8 mouse cellular contexts compared by ENCODE assay signal in the genomic region with DNA sequence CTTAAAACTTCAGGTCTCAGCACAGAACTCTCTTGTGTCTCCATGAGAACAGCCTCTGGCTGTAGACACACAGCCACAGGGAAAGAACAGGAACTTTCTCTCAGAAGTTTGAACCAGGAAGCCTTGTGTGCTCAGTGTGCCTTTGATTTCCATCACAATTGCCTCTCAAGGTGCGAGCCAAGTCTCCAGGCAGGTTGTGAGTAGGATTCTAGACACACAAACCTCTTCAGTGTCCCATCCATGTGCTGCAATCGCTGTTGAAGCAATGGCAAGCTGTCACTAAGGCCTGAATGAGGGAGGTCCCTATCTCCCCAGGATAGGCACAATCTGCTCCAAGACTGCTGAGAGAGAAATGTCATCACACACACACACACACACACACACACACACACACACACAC. TPM values are rescaled to one million over a fixed set of nuclear protein-coding genes. Genes with fewer than 3 reads are reported as not detected.
DNase-seq lines count a peak whose midpoint lies in the region; ATAC-seq and TF ChIP-seq lines count a peak whose summit lies in the region.

No protein-coding gene starts in this region.

- no peaks in the 10 kb centered on the region for H3K9me3 ChIP-seq in hindbrain, embryonic 12.5 days (replicated peaks)
- H3K9me3 ChIP-seq in hindbrain, embryonic 11.5 days (ENCODE audit: control insufficient read depth, low read length), result no peaks in the 10 kb centered on the region
- H3K9me3 ChIP-seq in G1E (replicated peaks), result peaks cover 6% of the 10 kb centered on the region
- peaks cover 4% of the 10 kb centered on the region; the same call in 1 of the 2 replicates for H3K9me3 ChIP-seq in forebrain, embryonic 13.5 days (replicated peaks)
- H3K9me3 ChIP-seq in limb, embryonic 15.5 days, result no peaks in the 10 kb centered on the region

- H3K27me3 ChIP-seq in hindbrain, embryonic 12.5 days, result no peaks in the 10 kb centered on the region
- H3K27me3 ChIP-seq in hindbrain, embryonic 11.5 days (ENCODE audit: control insufficient read depth, insufficient read depth, low read length), result no peaks in the 10 kb centered on the region
- H3K27me3 ChIP-seq in G1E (ENCODE audit: insufficient read depth, low read length), result no peaks in the 10 kb centered on the region
- no peaks in the 10 kb centered on the region for H3K27me3 ChIP-seq in forebrain, embryonic 13.5 days
- no peaks in the 10 kb centered on the region for H3K27me3 ChIP-seq in limb, embryonic 15.5 days

- no peak overlapping the region for H3K9ac ChIP-seq in hindbrain, embryonic 12.5 days
- H3K9ac ChIP-seq in hindbrain, embryonic 11.5 days (ENCODE audit: low read depth, low read length), result no peak overlapping the region
- H3K9ac ChIP-seq in forebrain, embryonic 13.5 days, result peak overlapping the region; percentile 34; the same call in 1 of the 2 replicates
- no peak overlapping the region for H3K9ac ChIP-seq in limb, embryonic 15.5 days

- no peak for DNase-seq in hindbrain, embryonic 11.5 days (ENCODE audit: low spot score)
- no peak for DNase-seq in G1E (ENCODE audit: low spot score)
- no peak for DNase-seq in embryo, embryonic 9.5 days (ENCODE audit: extremely low spot score)
- no peak for DNase-seq in adrenal gland, postnatal 4 days (ENCODE audit: low spot score in 2 of 2)

- no peak for ATAC-seq in hindbrain, embryonic 12.5 days (ENCODE audit: low FRiP score)
- ATAC-seq in hindbrain, embryonic 11.5 days (ENCODE audit: low FRiP score), result no peak
- no peak for ATAC-seq in G1E (ENCODE audit: extremely low read depth, insufficient number of reproducible peaks, low FRiP score, poor library complexity, severe bottlenecking)
- no peak for ATAC-seq in forebrain, embryonic 13.5 days
- no peak for ATAC-seq in limb, embryonic 15.5 days (ENCODE audit: insufficient number of reproducible peaks, low FRiP score, low TSS enrichment, low read depth)
- no peak for ATAC-seq in CD4-positive, CD25-positive, alpha-beta regulatory T cell, adult 4 months

- peaks cover 39% of the 10 kb centered on the region for H3K4me1 ChIP-seq in hindbrain, embryonic 12.5 days
- peaks cover 3% of the 10 kb centered on the region; the same call in 1 of the 2 replicates for H3K4me1 ChIP-seq in hindbrain, embryonic 11.5 days (replicated peaks; ENCODE audit: control insufficient read depth, insufficient read depth, low read length)
- peaks cover 49% of the 10 kb centered on the region for H3K4me1 ChIP-seq in G1E (ENCODE audit: insufficient read depth, low read depth, low read length)
- H3K4me1 ChIP-seq in forebrain, embryonic 13.5 days, result peaks cover 53% of the 10 kb centered on the region
- peaks cover 46% of the 10 kb centered on the region for H3K4me1 ChIP-seq in limb, embryonic 15.5 days

- H3K27ac ChIP-seq in hindbrain, embryonic 12.5 days, result 0 out of 2 replicates have a peak overlapping the region, but pooled peaks have one; percentile 5
- no peak overlapping the region for H3K27ac ChIP-seq in hindbrain, embryonic 11.5 days (ENCODE audit: low read depth, low read length)
- H3K27ac ChIP-seq in forebrain, embryonic 13.5 days, result peak overlapping the region; percentile 49; the same call in 1 of the 2 replicates
- H3K27ac ChIP-seq in limb, embryonic 15.5 days, result peak overlapping the region; percentile 95

- WGBS in hindbrain, embryonic 12.5 days, result 40% methylated on average over 2 of the region's 2 CpGs
- WGBS in hindbrain, embryonic 11.5 days, result 40% methylated on average over 2 of the region's 2 CpGs
- WGBS in forebrain, embryonic 13.5 days, result 40% methylated on average over 2 of the region's 2 CpGs
- WGBS in limb, embryonic 15.5 days, result 31% methylated on average over 2 of the region's 2 CpGs

- H3K4me3 ChIP-seq in hindbrain, embryonic 12.5 days, result no peak overlapping the region
- H3K4me3 ChIP-seq in hindbrain, embryonic 11.5 days (ENCODE audit: low read depth, low read length), result no peak overlapping the region
- H3K4me3 ChIP-seq in G1E (ENCODE audit: low read depth, low read length), result peak overlapping the region; percentile 16; the same call in 1 of the 2 replicates
- H3K4me3 ChIP-seq in forebrain, embryonic 13.5 days, result no peak overlapping the region
- no peak overlapping the region for H3K4me3 ChIP-seq in limb, embryonic 15.5 days

- no peaks in the 10 kb centered on the region for H3K36me3 ChIP-seq in hindbrain, embryonic 12.5 days
- H3K36me3 ChIP-seq in hindbrain, embryonic 11.5 days (ENCODE audit: control insufficient read depth, insufficient read depth, low read length), result no peaks in the 10 kb centered on the region
- H3K36me3 ChIP-seq in G1E (replicated peaks), result peaks cover 54% of the 10 kb centered on the region
- peaks cover 13% of the 10 kb centered on the region for H3K36me3 ChIP-seq in forebrain, embryonic 13.5 days (ENCODE audit: poor library complexity, severe bottlenecking)
- H3K36me3 ChIP-seq in limb, embryonic 15.5 days, result peaks cover 3% of the 10 kb centered on the region; the same call in 1 of the 2 replicates

- no peak for TF ChIP-seq CTCF in G1E (IDR thresholded peaks at IDR 0.05; ENCODE audit: low read depth, low read length)

- no peak overlapping the region for H3K4me2 ChIP-seq in hindbrain, embryonic 12.5 days (replicated peaks)
- H3K4me2 ChIP-seq in hindbrain, embryonic 11.5 days (replicated peaks; ENCODE audit: low read depth, low read length), result no peak overlapping the region
- no peak overlapping the region for H3K4me2 ChIP-seq in forebrain, embryonic 13.5 days
- no peak overlapping the region for H3K4me2 ChIP-seq in limb, embryonic 15.5 days

RNA-seq across cellular contexts. Expression of a gene that starts 10.8 kb away (rescaled TPM):
- polyA plus RNA-seq in hindbrain, embryonic 12.5 days (2016; fragmentation: Nextera tagmentation; extraction: Ambion mirVana), result 8.8 and 9.6 TPM in 2 replicates
- 4.8 and 5.5 TPM in 2 replicates for polyA plus RNA-seq in hindbrain, embryonic 11.5 days (2014; fragmentation: Nextera tagmentation; extraction: Ambion mirVana)
- 231 and 246 TPM in 2 replicates for total RNA-seq in G1E (2014; fragmentation: Nextera tagmentation)
- 78.9 and 81.3 TPM in 2 replicates for total RNA-seq in G1E (2017)
- polyA plus RNA-seq in G1E (2012), result 101 and 106 TPM in 2 replicates
- 8.1 and 8.3 TPM in 2 replicates for polyA plus RNA-seq in forebrain, embryonic 13.5 days (2015; fragmentation: Nextera tagmentation; extraction: Ambion mirVana)
- 11.0 and 12.8 TPM in 2 replicates for polyA plus RNA-seq in limb, embryonic 15.5 days (2015; fragmentation: Nextera tagmentation; extraction: Ambion mirVana)
- 100 to 1,000 TPM; 115 to 119 TPM for total RNA-seq in adrenal gland, postnatal 4 days (2021)
- 10 to 100 TPM; 15.5 to 22.4 TPM for polyA plus RNA-seq in CD4-positive, CD25-positive, alpha-beta regulatory T cell, adult 4 months (2017; shearing (Covaris generic))
